Mouse (Mus musculus): ENCODE data around the gene Copz1.
"Not testable (repeated sequence)": the region's sequence is repeated elsewhere in the genome, so short reads cannot be mapped to it uniquely, and the experiment has no call there.

The Copz1 gene

DNA sequence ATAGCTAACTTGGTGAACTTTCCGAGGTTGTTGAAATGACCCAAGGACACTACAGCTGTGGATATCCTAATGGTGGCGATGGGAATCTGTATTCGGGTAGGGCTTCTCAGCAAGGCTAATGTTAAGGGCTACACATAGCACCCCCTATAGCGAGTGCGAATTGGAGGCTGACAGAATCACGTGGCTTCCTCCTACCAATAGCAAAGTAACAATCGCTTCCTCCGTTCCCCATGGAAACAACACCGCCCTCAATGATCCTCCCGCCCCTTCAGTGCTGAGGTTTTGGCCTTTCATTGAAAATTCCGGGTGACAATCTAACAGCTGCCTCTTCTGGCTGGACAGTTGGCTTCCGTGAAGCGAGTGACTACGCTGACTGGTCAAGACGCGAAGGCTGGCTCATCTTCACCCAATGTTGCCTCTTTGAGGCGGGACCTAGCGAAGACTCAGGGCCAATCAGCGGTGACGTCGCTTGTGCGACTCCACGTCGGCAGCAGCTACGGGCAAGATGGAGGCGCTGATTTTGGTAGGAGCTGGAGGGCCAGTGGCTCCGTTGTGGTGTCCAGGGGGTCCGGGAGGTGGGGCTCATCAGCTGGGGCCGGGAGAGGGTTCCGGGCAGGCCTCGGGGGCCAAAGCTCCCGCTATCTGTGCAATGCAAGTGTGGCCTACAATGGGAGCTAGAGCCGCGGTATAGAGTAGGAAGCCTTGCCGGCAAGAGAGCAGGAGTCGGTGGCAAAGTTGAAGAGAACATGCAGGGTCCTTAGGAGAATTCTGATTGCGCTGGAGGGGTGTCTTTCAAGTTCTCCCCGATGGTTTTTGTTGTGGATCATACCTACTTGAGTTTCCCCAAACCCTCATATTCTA, at the start of gene Copz1:
TSS of gene Copz1 (plus strand) at position 296 of the 861 bp plus-strand sequence.
- DNase-seq (ENCODE audit: low spot score) = peak; percentile 98

DNA sequence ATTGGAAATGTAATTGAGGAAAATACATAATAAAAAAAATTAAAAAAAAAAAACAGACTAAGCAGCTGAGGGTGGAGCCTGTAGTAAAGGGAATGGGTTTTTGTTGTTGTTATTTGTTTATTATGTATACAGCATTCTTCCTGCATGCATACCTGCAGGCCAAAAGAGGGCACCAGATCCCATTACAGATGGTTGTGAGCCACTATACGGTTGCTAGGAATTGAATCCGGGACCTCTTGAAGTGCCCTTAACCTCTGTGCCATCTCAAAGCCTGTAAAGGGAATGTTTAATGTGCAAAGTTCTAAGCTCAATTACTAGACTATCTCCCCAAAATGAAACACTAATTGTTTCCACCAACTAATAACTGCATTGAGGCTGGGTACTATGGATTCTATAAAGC, 48.4 kb upstream of the Copz1 start:
- no peak for DNase-seq (ENCODE audit: low spot score)

DNA sequence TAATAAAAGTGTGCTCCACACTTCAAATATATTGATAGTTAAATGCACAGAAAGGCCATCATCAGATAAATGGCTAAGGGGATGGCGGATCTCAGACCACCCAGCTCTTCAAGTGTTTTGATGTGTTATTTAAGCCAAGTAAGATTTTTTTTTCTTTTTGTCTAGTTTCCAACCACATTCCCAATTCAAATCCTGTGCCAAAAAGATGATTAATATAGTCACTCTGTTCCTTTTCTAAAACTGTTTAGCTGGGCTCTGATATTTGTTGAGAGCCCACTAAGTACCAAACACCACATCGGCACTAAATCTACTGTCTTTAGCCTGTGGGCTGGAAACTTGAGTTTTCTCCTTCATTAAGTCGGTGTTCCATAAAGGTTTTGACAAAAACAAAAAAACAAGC, 45.5 kb upstream of the Copz1 start:
- no peak for DNase-seq (ENCODE audit: low spot score)

DNA sequence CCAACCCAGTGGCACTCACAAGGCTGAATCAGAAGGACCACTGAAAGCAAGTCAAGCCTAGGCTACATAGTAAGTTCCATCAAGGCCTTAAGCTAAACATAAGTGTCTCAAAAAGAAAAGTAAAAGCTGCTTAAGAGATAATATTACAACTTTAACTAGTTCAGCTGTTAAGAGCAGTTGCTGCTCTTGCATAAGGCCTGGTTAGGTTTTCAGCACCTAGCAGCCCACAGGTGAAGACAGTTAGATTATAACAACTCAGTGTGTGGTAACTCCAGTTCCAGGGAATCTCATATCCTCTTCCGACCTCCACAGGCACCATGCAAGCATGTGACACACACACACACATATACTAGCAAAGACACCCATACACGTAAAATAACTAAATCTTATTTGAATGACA, 44.9 kb upstream of the Copz1 start:
- no peak for DNase-seq (ENCODE audit: low spot score)

- DNase-seq (ENCODE audit: low spot score) = no peak
Observed at GRCm38 (mm10) chr15:103228904-103229303, 43.6 kb upstream of the Copz1 start.

- DNase-seq (ENCODE audit: low spot score) = no peak
Observed at GRCm38 (mm10) chr15:103233119-103233518, 39.4 kb upstream of the Copz1 start.

DNA sequence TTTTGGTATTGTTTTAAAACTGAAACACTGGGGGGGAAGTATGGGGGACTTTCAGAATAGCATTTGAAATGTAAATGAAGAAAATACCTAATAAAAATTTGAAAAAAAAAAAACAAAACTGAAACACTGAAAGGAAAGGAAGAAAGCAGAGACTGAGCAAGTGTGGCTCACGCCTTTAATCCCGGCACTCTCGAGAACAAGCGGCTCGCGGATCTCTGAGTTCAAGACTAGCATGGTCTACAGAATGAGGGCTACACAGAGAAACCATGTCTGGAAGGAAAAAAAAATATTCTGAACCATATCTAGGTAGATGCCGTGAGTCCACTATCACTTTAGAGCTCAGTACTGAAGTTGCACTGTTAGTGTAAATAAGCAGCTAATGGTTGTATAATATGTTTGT, 35.2 kb upstream of the Copz1 start:
- DNase-seq (ENCODE audit: low spot score) = no peak

DNA sequence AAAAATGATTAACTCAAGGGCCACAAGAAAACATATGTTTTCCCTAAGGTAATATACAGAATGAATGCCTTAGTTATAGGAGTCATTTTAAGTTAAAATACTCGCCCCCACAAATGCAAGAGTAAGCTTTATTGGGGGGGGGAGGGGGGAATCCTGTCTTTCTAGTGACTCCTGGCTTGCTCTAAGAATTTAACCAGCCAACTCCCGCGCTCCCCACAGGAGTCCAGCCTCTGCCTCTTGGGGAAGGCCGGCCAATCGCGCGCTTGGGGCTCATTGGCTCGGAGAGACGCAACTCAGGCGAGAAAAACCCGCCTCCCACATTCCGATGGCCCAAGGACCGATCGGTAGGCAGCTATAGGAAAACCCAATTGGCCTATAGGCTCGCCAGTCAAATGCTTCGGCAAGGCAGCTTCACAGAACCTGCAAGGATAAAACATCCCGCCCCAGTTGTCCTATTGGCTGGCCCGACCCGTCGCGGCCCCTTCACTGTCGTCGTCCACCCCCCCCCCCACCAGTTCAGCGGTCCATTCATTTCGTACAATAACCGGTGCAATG, 33.3 kb upstream of the Copz1 start:
- peak; percentile 98 for DNase-seq (ENCODE audit: low spot score)

DNA sequence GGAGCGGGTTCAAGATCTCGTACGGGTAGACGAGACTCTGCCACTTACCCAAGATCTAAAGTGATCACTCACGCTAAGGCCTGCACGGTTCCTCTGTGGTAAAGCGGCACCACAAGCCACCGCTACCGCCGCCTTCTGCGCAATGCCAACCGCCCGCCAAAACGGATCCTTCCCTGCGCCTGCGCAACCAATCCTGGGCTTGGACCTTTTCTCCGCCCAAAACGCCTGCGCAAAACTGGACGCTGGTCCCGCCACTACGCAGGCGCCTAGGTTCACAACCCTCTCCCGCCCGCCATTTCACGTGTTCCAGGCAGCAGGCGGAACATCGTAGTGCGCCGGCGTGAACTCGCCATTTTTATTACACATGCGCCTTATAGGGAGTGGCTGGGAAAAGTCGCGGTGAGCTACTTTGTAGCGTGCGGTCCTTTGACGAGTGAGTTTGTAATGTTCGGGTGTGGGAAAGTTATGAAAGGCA, 32.8 kb upstream of the Copz1 start, which contains the start of gene Cbx5:
TSS of gene Cbx5 (minus strand) at position 132 of the 475 bp plus-strand sequence.
- peak; percentile 90 for DNase-seq (ENCODE audit: low spot score)

- peak; percentile 98 for DNase-seq (ENCODE audit: low spot score)
Observed at GRCm38 (mm10) chr15:103240160-103241028, 32.1 kb upstream of the Copz1 start, which contains the start of gene Hnrnpa1. Gene Hnrnpa1, plus strand, starts transcription at chr15:103240432.

- DNase-seq (ENCODE audit: low spot score) = not testable (repeated sequence)
Observed at GRCm38 (mm10) chr15:103241071-103242018, 31.2 kb upstream of the Copz1 start.

DNA sequence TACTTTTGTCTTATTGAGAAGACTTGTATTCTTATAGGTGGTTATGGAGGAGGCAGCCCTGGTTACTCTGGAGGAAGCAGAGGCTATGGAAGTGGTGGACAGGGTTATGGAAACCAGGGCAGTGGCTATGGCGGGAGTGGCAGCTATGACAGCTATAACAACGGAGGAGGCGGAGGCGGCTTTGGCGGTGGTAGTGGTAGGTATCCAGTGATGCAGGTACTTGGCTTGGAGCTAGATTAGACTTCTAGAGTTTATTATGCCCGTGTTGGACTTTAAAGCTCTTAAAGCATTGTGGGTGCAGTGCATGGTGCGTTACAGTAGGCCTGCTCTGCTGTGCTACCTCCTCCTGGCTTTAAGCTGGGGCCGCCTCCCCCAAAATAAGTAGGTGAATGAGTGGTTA, 29.6 kb upstream of the Copz1 start:
- DNase-seq (ENCODE audit: low spot score) = no peak

GRCm38 (mm10) chr15:103245616-103246015, 26.9 kb upstream of the Copz1 start:
- DNase-seq (ENCODE audit: low spot score) = peak; percentile 47

- no peak for DNase-seq (ENCODE audit: low spot score)
Observed at GRCm38 (mm10) chr15:103247078-103247781, 25.3 kb upstream of the Copz1 start.

DNA sequence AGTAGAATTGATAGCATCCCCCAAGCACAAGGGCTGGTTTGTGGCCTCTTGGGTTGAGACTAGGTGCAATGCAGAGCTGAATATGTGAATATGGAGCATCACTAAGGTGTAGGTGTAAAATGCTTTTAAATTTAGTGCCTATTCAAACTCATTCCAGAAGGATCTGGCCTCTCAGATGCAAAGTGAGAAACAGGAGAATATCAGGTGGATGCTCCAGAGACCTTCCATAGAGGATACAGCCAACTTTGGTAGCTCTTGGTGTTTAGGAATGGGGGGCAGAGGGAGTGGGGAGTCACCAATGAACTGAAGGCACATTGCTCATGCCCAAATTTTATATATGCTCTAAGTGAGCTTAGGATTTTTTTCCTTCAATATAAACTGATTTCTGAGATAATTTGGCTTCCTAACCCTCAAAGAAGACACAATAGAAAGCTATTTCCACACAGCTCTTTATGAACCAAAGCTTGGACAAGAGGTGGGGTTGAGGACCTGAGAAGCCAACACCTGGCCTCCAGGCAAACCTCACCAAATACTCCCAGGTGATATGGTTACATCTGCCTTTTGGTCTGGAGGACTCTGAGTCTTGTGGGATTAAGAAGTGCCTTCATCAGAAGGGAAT, 24.6 kb upstream of the Copz1 start:
- DNase-seq (ENCODE audit: low spot score) = no peak

DNA sequence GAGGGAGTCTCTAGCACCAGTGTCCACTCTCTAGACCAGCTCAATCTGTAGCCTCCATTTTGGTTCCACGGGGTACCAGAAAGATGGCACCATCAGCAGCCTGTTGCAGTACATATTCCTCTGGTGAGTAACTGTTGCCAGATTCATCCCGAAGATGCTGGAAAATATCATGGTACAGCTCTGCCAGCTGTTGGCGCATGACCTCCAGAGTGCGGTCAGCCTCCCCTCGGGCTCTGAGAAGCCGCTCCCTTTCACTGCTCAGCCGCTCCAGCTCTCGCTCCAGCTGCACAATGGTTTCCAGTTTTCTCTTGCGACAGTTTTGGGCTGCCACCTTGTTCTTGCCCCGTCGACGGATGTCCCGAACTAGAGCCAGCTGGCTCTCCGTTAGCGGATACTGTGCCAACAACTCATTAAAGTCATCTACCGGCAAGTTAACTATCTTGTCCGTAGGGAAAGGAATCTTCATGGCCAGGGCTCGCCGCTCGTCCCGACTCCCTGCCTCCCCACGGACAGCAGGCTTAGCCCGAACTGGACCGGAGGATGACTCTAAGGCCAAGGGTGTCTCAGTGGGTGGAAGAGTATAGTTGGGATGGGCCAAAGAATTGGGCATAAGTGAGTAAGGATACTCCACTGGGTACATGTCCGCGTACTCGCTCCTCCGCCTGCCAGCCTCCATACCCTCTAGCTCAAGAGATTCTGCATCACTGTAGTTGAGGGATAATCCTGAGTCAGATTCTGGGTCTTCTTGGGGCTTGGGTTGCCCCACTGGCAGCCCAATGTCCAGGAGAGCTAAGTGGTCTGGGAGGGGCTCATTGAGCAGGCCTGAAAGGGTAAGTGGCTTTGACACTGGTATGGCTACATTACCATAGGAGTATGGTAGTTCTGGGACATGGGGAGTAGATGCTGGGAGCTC, 23.9 kb upstream of the Copz1 start:
- DNase-seq (ENCODE audit: low spot score) = no peak

DNA sequence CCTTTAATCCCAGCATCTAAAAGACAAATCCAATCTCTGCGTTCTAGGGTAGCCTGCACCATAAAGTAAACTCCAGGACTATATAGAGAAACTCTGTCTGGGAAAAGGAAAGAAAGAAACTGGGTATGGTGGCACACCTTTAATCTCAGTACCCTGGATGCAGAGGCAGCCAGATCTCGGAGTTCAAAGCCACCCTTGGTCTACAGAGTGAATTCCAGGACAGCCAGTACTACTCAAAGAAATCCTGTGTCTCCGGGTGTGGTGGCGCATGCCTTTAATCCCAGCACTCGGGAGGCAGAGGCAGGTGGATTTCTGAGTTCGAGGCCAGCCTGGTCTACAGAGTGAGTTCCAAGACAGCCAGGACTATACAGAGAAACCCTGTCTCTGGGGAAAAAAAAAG, 23.0 kb upstream of the Copz1 start:
- not testable (repeated sequence) for DNase-seq (ENCODE audit: low spot score)

- DNase-seq (ENCODE audit: low spot score) = no peak
Observed at GRCm38 (mm10) chr15:103250195-103250740, 22.2 kb upstream of the Copz1 start.

- DNase-seq (ENCODE audit: low spot score) = peak; percentile 92
Observed at GRCm38 (mm10) chr15:103251595-103251994, 20.9 kb upstream of the Copz1 start.

Data from c-Kit-positive CD71-positive TER-119-positive erythroid progenitor cells, embryonic 14.5 days (primary cell).